Mouse (Mus musculus) liver, embryonic 14.5 days (tissue): ENCODE data around the gene Bri3. TPM values are rescaled to one million over a fixed set of nuclear protein-coding genes. Genes with fewer than 3 reads are reported as not detected.

Experiments
- ATAC-seq: fragments of 200-750 bp; cut with Nextera tagmentation; 2 replicates; pipeline ENCODE4 v1.8.0; 2017; ENCODE audit warnings: moderate number of reproducible peaks, mild to moderate bottlenecking, moderate library complexity; ENCODE audit not compliant: insufficient read depth
- DNase-seq, 3 experiments: peaks; one replicate each; pipeline ENCODE4 v3.0.0-alpha.2; 2012 to 2013; ENCODE audit warnings: low read depth in 3 of 3, low spot score in 3 of 3
- H3K27ac ChIP-seq: fragments of 300-500 bp; sonication (generic); 2 replicates; pipeline ENCODE4 v1.5.1; 2014; ENCODE audit warnings: moderate library complexity, mild to moderate bottlenecking, control low read depth, inconsistent platforms
- H3K27me3 ChIP-seq: fragments of 300-500 bp; sonication (generic); 2 replicates; pipeline ENCODE4 v1.6.1; 2014; ENCODE audit warnings: mild to moderate bottlenecking, low read length, moderate library complexity; ENCODE audit not compliant: control insufficient read depth, insufficient read depth
- H3K36me3 ChIP-seq: fragments of 300-500 bp; sonication (generic); replicated peaks from 2 replicates; pipeline ENCODE4 v1.6.1; 2014; ENCODE audit warnings: low read depth; ENCODE audit not compliant: control insufficient read depth, insufficient read depth
- H3K4me1 ChIP-seq, 2 experiments: fragments of 200-500 bp in 1 of 2; fragments of 300-500 bp in 1 of 2; sonication (generic) in 1 of 2; replicated peaks; 2 replicates each; pipeline ENCODE4 v1.6.1; 2012 to 2014; ENCODE audit warnings: antibody characterized with exemption in 1 of 2, inconsistent platforms in 1 of 2, low read length in 1 of 2; ENCODE audit not compliant: control insufficient read depth in 2 of 2, insufficient read depth in 2 of 2
- H3K4me2 ChIP-seq: fragments of 300-500 bp; sonication (generic); 2 replicates; pipeline ENCODE4 v1.6.1; 2014; ENCODE audit warnings: low read depth, mild to moderate bottlenecking, control low read depth, moderate library complexity
- H3K4me3 ChIP-seq, 2 experiments: fragments of 200-500 bp in 1 of 2; fragments of 300-500 bp in 1 of 2; sonication (generic) in 1 of 2; 2 replicates each; pipeline ENCODE4 v1.5.1; 2012 to 2014; ENCODE audit warnings: low read depth in 2 of 2, low read length in 2 of 2, mild to moderate bottlenecking in 2 of 2, control low read depth in 1 of 2, inconsistent platforms in 1 of 2, moderate library complexity in 1 of 2; ENCODE audit not compliant: insufficient read depth in 1 of 2
- H3K9ac ChIP-seq: fragments of 300-500 bp; sonication (generic); replicated peaks from 2 replicates; pipeline ENCODE4 v1.6.1; 2014; ENCODE audit warnings: mild to moderate bottlenecking, control low read depth, moderate library complexity
- H3K9me3 ChIP-seq: fragments of 300-500 bp; sonication (generic); 2 replicates; pipeline ENCODE4 v1.6.1; 2016; ENCODE audit warnings: low read length, mixed read lengths; ENCODE audit not compliant: control insufficient read depth
- CTCF ChIP-seq: IDR thresholded peaks from 2 replicates; pipeline ENCODE4 v1.5.1; 2016; ENCODE audit warnings: antibody characterized with exemption, low read depth, control low read depth
- EP300 ChIP-seq: IDR thresholded peaks from 2 replicates; pipeline ENCODE4 v1.6.1; 2016; ENCODE audit warnings: antibody characterized with exemption, low read depth
- WGBS: fragments of 180-500 bp; shearing (Covaris S2); extraction: QIAGEN DNeasy Blood & Tissue Kit; methylation state at CpG from one replicate; pipeline ENCODE4 v1.1.7; 2014; ENCODE audit not compliant: insufficient replicate concordance; 5-methylcytosine and 5-hydroxymethylcytosine counted together
- polyA plus RNA-seq, 2 experiments: library from polyadenylated mRNA; depleted of rRNA in 1 of 2; stranded (reverse) in 1 of 2; unstranded in 1 of 2; fragments of >200 nt; fragmentation: Nextera tagmentation in 1 of 2; extraction: Ambion mirVana in 1 of 2; gene quantifications; 2 replicates each; pipeline versions ENCODE4 v1.2.1 to v1.2.3; 2012 to 2014

Gene Bri3
- polyA plus RNA-seq, 2 experiments: 12.1 to 15.9 TPM

GRCm38 (mm10) chr5:144218061-144218460, 26.2 kb upstream of the Bri3 start:
- no peak overlapping the region for H3K9ac ChIP-seq
- TF ChIP-seq EP300: no peak
- TF ChIP-seq CTCF: no peak
- no peak for DNase-seq
- no peaks in the 10 kb centered on the region for H3K9me3 ChIP-seq
- no peak overlapping the region for H3K27ac ChIP-seq
- H3K27me3 ChIP-seq: no peaks in the 10 kb centered on the region
- WGBS: 45% methylated on average over 7 of the region's 7 CpGs
- ATAC-seq: no peak
- no peak overlapping the region for H3K4me3 ChIP-seq
- no peaks in the 10 kb centered on the region for H3K36me3 ChIP-seq
- peaks cover 0 to 8% of the 10 kb centered on the region in 2 experiments; a peak in 1 of 4 replicates for H3K4me1 ChIP-seq
- H3K4me2 ChIP-seq: no peak overlapping the region

GRCm38 (mm10) chr5:144219306-144219705, 24.9 kb upstream of the Bri3 start:
- Histone ChIP-seq H3K36me3 (no peaks in the 10 kb centered on the region), H3K27ac (no peak overlapping the region), H3K4me2 (no peak overlapping the region), H3K4me3 (no peak overlapping the region), H3K9ac (no peak overlapping the region), H3K27me3 (no peaks in the 10 kb centered on the region), H3K9me3 (no peaks in the 10 kb centered on the region), H3K4me1 (peaks cover 0 to 9% of the 10 kb centered on the region in 2 experiments; a peak in 2 of 4 replicates)
- 45% methylated on average over 12 of the region's 12 CpGs for WGBS
- TF ChIP-seq CTCF (no peak), EP300 (no peak)
- no peak for DNase-seq
- no peak for ATAC-seq

- WGBS: 63% methylated on average over 5 of the region's 5 CpGs
- ATAC-seq: no peak
- Histone ChIP-seq H3K27me3 (no peaks in the 10 kb centered on the region), H3K4me3 (no peak overlapping the region), H3K4me1 (peaks cover 0 to 9% of the 10 kb centered on the region in 2 experiments; a peak in 2 of 4 replicates), H3K9ac (no peak overlapping the region), H3K27ac (no peak overlapping the region), H3K9me3 (no peaks in the 10 kb centered on the region), H3K4me2 (no peak overlapping the region), H3K36me3 (no peaks in the 10 kb centered on the region)
- TF ChIP-seq EP300: no peak
- TF ChIP-seq CTCF: no peak
- DNase-seq: no peak
Observed at GRCm38 (mm10) chr5:144219936-144220335, 24.3 kb upstream of the Bri3 start.

DNA sequence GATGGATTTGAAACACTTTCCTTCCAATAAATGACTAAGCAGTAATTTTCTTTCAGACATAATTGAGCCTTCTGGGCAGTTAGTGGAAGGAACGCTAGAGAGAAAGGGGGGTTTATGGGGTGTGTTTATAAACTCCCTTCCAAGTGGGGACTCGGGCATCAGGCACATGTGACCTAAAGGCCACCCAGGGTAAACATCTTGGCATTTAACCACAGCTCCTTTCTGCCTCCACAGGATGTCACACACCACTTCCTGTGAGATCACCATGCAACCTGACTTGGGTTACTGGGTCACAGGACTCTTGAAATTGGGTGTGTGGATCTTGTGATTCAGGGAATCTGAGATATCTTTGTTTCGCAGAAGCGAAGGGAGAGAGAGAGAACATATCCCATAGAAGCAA, 22.9 kb upstream of the Bri3 start:
- Histone ChIP-seq H3K9me3 (no peaks in the 10 kb centered on the region), H3K9ac (no peak overlapping the region), H3K27ac (no peak overlapping the region), H3K36me3 (no peaks in the 10 kb centered on the region), H3K4me3 (no peak overlapping the region), H3K4me2 (no peak overlapping the region), H3K4me1 (peaks cover 0 to 9% of the 10 kb centered on the region in 2 experiments; a peak in 2 of 4 replicates), H3K27me3 (no peaks in the 10 kb centered on the region)
- TF ChIP-seq EP300 (no peak), CTCF (no peak)
- DNase-seq (no peak), ATAC-seq (no peak)
- 32% methylated on average over 4 of the region's 4 CpGs for WGBS

DNA sequence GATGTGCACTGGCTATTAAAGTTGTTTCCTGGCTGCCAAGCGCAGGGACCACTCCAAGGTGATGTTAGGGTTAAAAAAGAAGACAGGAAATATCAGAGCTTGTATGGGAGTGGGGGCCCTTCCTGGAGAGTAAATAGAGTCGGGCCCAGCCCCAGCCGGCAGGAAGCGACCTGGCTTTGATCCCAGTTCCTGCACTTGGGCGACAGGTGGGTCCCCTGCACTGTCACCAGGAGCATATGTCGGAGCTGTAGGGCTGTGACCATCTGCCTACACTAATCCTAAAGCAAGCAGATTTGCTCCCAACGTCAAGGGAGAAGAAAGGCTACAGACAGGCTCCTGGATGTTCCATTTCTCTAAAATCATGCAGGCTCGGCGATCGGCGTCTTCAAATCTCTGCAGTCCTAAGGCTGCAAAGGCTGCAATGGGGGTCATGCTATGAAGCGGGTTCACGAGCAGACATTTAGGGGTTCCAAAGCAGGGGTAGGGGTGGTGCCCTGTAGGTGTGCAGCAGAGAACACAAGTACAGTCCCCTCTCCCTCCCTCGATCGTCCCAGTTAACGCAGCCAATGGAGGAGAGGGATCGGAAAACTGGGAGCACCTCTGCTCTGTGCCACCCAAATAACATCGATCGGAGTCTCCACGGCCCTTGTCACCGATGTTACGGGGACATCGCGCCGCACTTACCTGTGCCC, 21.3 kb upstream of the Bri3 start:
- DNase-seq: no peak
- WGBS: 2% methylated on average over 25 of the region's 25 CpGs
- TF ChIP-seq CTCF: no peak
- no peak for TF ChIP-seq EP300

More for the DNA sequence above, 21.3 kb upstream of the Bri3 start:
- Histone ChIP-seq H3K27ac (no peak overlapping the region), H3K9ac (peak overlapping the region; percentile 47), H3K9me3 (no peaks in the 10 kb centered on the region), H3K4me1 (peaks cover 0 to 9% of the 10 kb centered on the region in 2 experiments; a peak in 2 of 4 replicates), H3K36me3 (no peaks in the 10 kb centered on the region), H3K4me3 (peak overlapping the region; percentile 60 to 72), H3K4me2 (peak overlapping the region; percentile 78), H3K27me3 (no peaks in the 10 kb centered on the region)
- ATAC-seq: no peak
